Comparison of ENCODE assay signal across 7 mouse cellular contexts in the genomic region with DNA sequence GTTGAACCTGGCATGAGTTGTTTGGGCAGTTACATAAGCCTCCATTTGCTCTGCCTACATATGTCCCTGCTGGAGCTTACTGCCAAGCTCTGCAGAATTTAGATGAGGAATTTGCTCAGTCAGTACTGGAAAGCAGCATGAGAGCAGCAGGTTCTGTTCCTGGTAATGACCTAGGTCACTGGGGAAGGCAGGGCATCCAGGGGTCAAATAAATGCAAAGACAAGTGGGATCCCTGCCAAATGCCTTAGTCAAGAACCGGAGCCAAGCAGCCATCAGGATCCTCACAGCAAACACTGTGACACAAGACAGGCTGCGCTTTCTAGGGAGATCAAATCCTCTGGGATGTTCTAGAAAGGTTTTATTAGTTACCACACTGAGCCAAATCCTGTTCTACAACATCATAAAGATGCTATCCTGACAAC.
DNase-seq lines count a peak whose midpoint lies in the region; ATAC-seq and TF ChIP-seq lines count a peak whose summit lies in the region.

No protein-coding gene starts in this region.

- H3K9ac ChIP-seq in hindbrain, embryonic 11.5 days (ENCODE audit: low read depth, low read length), result no peak overlapping the region
- H3K9ac ChIP-seq in neural tube, embryonic 15.5 days (replicated peaks), result no peak overlapping the region

- intact Hi-C loops in gastrocnemius, postnatal 14 days (cut with DNase I; ENCODE audit: low total_unique reads), result no loop called here
- intact Hi-C loops in gastrocnemius, adult 2 months (cut with DNase I), result no loop called here

- peak; percentile 60; the same call in 1 of the 2 replicates for ATAC-seq in hindbrain, embryonic 11.5 days (ENCODE audit: low FRiP score)
- peak; percentile 57; the same call in 1 of the 2 replicates for ATAC-seq in neural tube, embryonic 15.5 days (ENCODE audit: low FRiP score)

- H3K4me2 ChIP-seq in hindbrain, embryonic 11.5 days (replicated peaks; ENCODE audit: low read depth, low read length), result no peak overlapping the region
- no peak overlapping the region for H3K4me2 ChIP-seq in neural tube, embryonic 15.5 days

- no peak overlapping the region for H3K4me3 ChIP-seq in hindbrain, embryonic 11.5 days (ENCODE audit: low read depth, low read length)
- H3K4me3 ChIP-seq in neural tube, embryonic 15.5 days (replicated peaks), result no peak overlapping the region
- no peak overlapping the region for H3K4me3 ChIP-seq in gastrocnemius, adult 2 months

- no peaks in the 10 kb centered on the region for H3K27me3 ChIP-seq in hindbrain, embryonic 11.5 days (ENCODE audit: control insufficient read depth, insufficient read depth, low read length)
- H3K27me3 ChIP-seq in neural tube, embryonic 15.5 days (replicated peaks), result no peaks in the 10 kb centered on the region

- no peak overlapping the region for H3K27ac ChIP-seq in hindbrain, embryonic 11.5 days (ENCODE audit: low read depth, low read length)
- no peak overlapping the region for H3K27ac ChIP-seq in neural tube, embryonic 15.5 days (replicated peaks)
- H3K27ac ChIP-seq in gastrocnemius, adult 2 months, result no peak overlapping the region

- no peak for TF ChIP-seq CTCF in gastrocnemius, adult 2 months (IDR thresholded peaks at IDR 0.05)

- H3K36me3 ChIP-seq in hindbrain, embryonic 11.5 days (ENCODE audit: control insufficient read depth, insufficient read depth, low read length), result no peaks in the 10 kb centered on the region
- no peaks in the 10 kb centered on the region for H3K36me3 ChIP-seq in neural tube, embryonic 15.5 days

- no peaks in the 10 kb centered on the region for H3K4me1 ChIP-seq in hindbrain, embryonic 11.5 days (replicated peaks; ENCODE audit: control insufficient read depth, insufficient read depth, low read length)
- H3K4me1 ChIP-seq in neural tube, embryonic 15.5 days, result peaks cover 4% of the 10 kb centered on the region

- peak; percentile 27 for DNase-seq in urinary bladder, postnatal 14 days (ENCODE audit: low spot score)
- DNase-seq in urinary bladder, adult 2 months (ENCODE audit: low spot score), result no peak
- peak; percentile 26 for DNase-seq in hindbrain, embryonic 11.5 days (ENCODE audit: low spot score)
- DNase-seq in layer of hippocampus, adult 9-11 months, result peak; percentile 70
- DNase-seq in gastrocnemius, postnatal 14 days, result no peak
- DNase-seq in gastrocnemius, adult 2 months, result no peak

- WGBS in hindbrain, embryonic 11.5 days, result 38% methylated on average over 2 of the region's 2 CpGs
- WGBS in neural tube, embryonic 15.5 days, result 13% methylated on average over 2 of the region's 2 CpGs

- H3K9me3 ChIP-seq in hindbrain, embryonic 11.5 days (ENCODE audit: control insufficient read depth, low read length), result no peaks in the 10 kb centered on the region
- H3K9me3 ChIP-seq in neural tube, embryonic 15.5 days (replicated peaks), result no peaks in the 10 kb centered on the region

Comparison
In these comparisons a context has a peak if more than half of its experiments do, and no peak if none do; other contexts are left out.
1. DNase-seq: peak in urinary bladder, postnatal 14 days (single experiment), hindbrain, embryonic 11.5 days (single experiment) and layer of hippocampus, adult 9-11 months (single experiment); none in urinary bladder, adult 2 months (single experiment), gastrocnemius, postnatal 14 days (single experiment) and gastrocnemius, adult 2 months (single experiment).